Comparison of ENCODE assay signal across 9 mouse cellular contexts in the genomic region with DNA sequence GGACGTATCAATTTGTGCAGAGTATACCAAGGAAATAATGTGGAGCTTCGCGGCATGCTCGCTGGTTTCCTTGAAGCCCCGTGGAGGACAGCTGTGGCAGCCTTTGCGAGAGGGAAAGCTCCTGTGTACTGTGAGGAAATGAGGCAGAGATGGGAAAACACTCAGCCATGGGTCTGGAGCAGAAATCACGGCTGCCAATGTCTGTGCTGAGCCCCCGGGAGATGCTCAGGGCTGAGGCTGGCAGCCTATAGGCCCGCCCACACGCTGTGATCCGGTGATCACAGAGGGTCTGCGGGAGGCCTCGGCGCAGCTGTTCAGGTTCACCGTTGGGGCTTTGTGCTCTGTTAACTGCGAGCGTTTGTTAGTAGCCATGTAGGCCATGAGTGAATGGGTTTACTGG. TPM values are rescaled to one million over a fixed set of nuclear protein-coding genes. Genes with fewer than 3 reads are reported as not detected.
DNase-seq lines count a peak whose midpoint lies in the region; ATAC-seq and TF ChIP-seq lines count a peak whose summit lies in the region.
"Had no signal": no experiment of that assay in that cellular context is flagged by ENCODE, and none has a peak within 500 bp of the region (broad histone marks: within the 10 kb centered on the region; RNA-seq: fewer than 3 reads in every experiment).

No protein-coding gene starts in this region.

- H3K4me2 ChIP-seq in heart, postnatal 0 days (ENCODE audit: low read depth, low read length): peak overlapping the region; percentile 21; the same call in 1 of the 2 replicates
- peak overlapping the region; percentile 36 for H3K4me2 ChIP-seq in forebrain, embryonic 12.5 days
- H3K4me2 ChIP-seq in midbrain, embryonic 11.5 days: peak overlapping the region; percentile 35

- H3K36me3 ChIP-seq in heart, postnatal 0 days (replicated peaks; ENCODE audit: control insufficient read depth, insufficient read depth, low read length): no peaks in the 10 kb centered on the region
- no peaks in the 10 kb centered on the region for H3K36me3 ChIP-seq in forebrain, embryonic 12.5 days (replicated peaks)
- no peaks in the 10 kb centered on the region for H3K36me3 ChIP-seq in midbrain, embryonic 11.5 days (ENCODE audit: control insufficient read depth, insufficient read depth, low read length)

- TF ChIP-seq EP300 in heart, postnatal 0 days (IDR thresholded peaks at IDR 0.05; ENCODE audit: low read depth): no peak

- no peaks in the 10 kb centered on the region for H3K27me3 ChIP-seq in heart, postnatal 0 days (ENCODE audit: control insufficient read depth, insufficient read depth, low read length)
- H3K27me3 ChIP-seq in forebrain, embryonic 12.5 days: 0 out of 2 replicates have a peak, but pooled peaks cover 3% of the 10 kb centered on the region
- H3K27me3 ChIP-seq in midbrain, embryonic 11.5 days (ENCODE audit: control insufficient read depth, insufficient read depth, low read length): no peaks in the 10 kb centered on the region

- no peaks in the 10 kb centered on the region for H3K9me3 ChIP-seq in heart, postnatal 0 days (replicated peaks; ENCODE audit: control insufficient read depth, low read length)
- no peaks in the 10 kb centered on the region for H3K9me3 ChIP-seq in forebrain, embryonic 12.5 days
- H3K9me3 ChIP-seq in midbrain, embryonic 11.5 days (ENCODE audit: control insufficient read depth, low read length): no peaks in the 10 kb centered on the region

- H3K4me1 ChIP-seq in heart, postnatal 0 days (ENCODE audit: control insufficient read depth, insufficient read depth): no peaks in the 10 kb centered on the region
- peaks cover 14% of the 10 kb centered on the region for H3K4me1 ChIP-seq in forebrain, embryonic 12.5 days
- H3K4me1 ChIP-seq in midbrain, embryonic 11.5 days (ENCODE audit: control insufficient read depth, insufficient read depth, low read length): peaks cover 6% of the 10 kb centered on the region; the same call in 1 of the 2 replicates

- H3K27ac ChIP-seq in heart, postnatal 0 days (ENCODE audit: low read depth): no peak overlapping the region
- H3K27ac ChIP-seq in forebrain, embryonic 12.5 days: peak overlapping the region; percentile 76
- H3K27ac ChIP-seq in midbrain, embryonic 11.5 days (ENCODE audit: low read depth, low read length): 0 out of 2 replicates have a peak overlapping the region, but pooled peaks have one; percentile 44

- intact Hi-C loops in heart, postnatal 14 days (cut with DNase I): no loop called here

- DNase-seq in heart, postnatal 0 days (ENCODE audit: low spot score): no peak
- DNase-seq in heart, postnatal 14 days: no peak
- peak; percentile 23 to 39 for DNase-seq in cerebellum, postnatal 36 days
- DNase-seq in midbrain, embryonic 11.5 days (ENCODE audit: low spot score, missing footprints): peak; percentile 91
- no peak for DNase-seq in right cerebral cortex, postnatal 36 days (ENCODE audit: low spot score in 2 of 2)
- DNase-seq in lung, adult 18-20 months: no peak
- DNase-seq in Muller cell, postnatal 12 days (ENCODE audit: inconsistent ontology term): no peak

- H3K4me3 ChIP-seq in heart, postnatal 0 days (ENCODE audit: low read depth, low read length): no peak overlapping the region
- H3K4me3 ChIP-seq in forebrain, embryonic 12.5 days (replicated peaks): no peak overlapping the region
- no peak overlapping the region for H3K4me3 ChIP-seq in midbrain, embryonic 11.5 days (ENCODE audit: low read depth, low read length)
- H3K4me3 ChIP-seq: myocyte had no signal

- WGBS in heart, postnatal 0 days: 22% methylated on average over 17 of the region's 17 CpGs
- 8% methylated on average over 17 of the region's 17 CpGs for WGBS in forebrain, embryonic 12.5 days
- 11% methylated on average over 17 of the region's 17 CpGs for WGBS in midbrain, embryonic 11.5 days

- H3K9ac ChIP-seq in heart, postnatal 0 days (replicated peaks; ENCODE audit: low read depth, low read length): no peak overlapping the region
- H3K9ac ChIP-seq in forebrain, embryonic 12.5 days: peak overlapping the region; percentile 39; the same call in 1 of the 2 replicates
- 0 out of 2 replicates have a peak overlapping the region, but pooled peaks have one; percentile 16 for H3K9ac ChIP-seq in midbrain, embryonic 11.5 days (ENCODE audit: low read length)

- ATAC-seq in heart, postnatal 0 days (ENCODE audit: insufficient read depth, low read depth): no peak
- peak; percentile 93 for ATAC-seq in forebrain, embryonic 12.5 days (ENCODE audit: low FRiP score)
- peak; percentile 86 for ATAC-seq in midbrain, embryonic 11.5 days (ENCODE audit: low FRiP score)

- no peak for TF ChIP-seq CTCF in heart, postnatal 0 days (IDR thresholded peaks at IDR 0.05; ENCODE audit: low read depth)

RNA-seq across cellular contexts. Expression of a gene that starts 51.8 kb away (rescaled TPM):
- 6.0 and 17.8 TPM in 2 replicates for total RNA-seq in heart, postnatal 0 days (2014; rRNA removed; ENCODE audit: low replicate concordance)
- 15.7 and 16.1 TPM in 2 replicates for polyA plus RNA-seq in heart, postnatal 0 days (2015; fragmentation: Nextera tagmentation; extraction: Ambion mirVana)
- 1 to 10 TPM; 9.2 to 9.5 TPM for total RNA-seq in heart, postnatal 14 days (2021)
- 43.8 and 45.0 TPM in 2 replicates for polyA plus RNA-seq in forebrain, embryonic 12.5 days (2016; fragmentation: Nextera tagmentation; extraction: Ambion mirVana)
- polyA plus RNA-seq in midbrain, embryonic 11.5 days (2014; fragmentation: Nextera tagmentation; extraction: Ambion mirVana): 43.2 and 44.5 TPM in 2 replicates

RNA-seq across cellular contexts. Expression of a gene that starts 52.1 kb away (rescaled TPM):
- 51.3 and 56.6 TPM in 2 replicates for total RNA-seq in heart, postnatal 0 days (2014; rRNA removed; ENCODE audit: low replicate concordance)
- polyA plus RNA-seq in heart, postnatal 0 days (2015; fragmentation: Nextera tagmentation; extraction: Ambion mirVana): 43.8 and 54.8 TPM in 2 replicates
- total RNA-seq in heart, postnatal 14 days (2021): 10 to 100 TPM; 60.9 to 70.1 TPM
- 284 and 293 TPM in 2 replicates for polyA plus RNA-seq in forebrain, embryonic 12.5 days (2016; fragmentation: Nextera tagmentation; extraction: Ambion mirVana)
- polyA plus RNA-seq in midbrain, embryonic 11.5 days (2014; fragmentation: Nextera tagmentation; extraction: Ambion mirVana): 289 and 297 TPM in 2 replicates

Comparison
In these comparisons a context has a peak if more than half of its experiments do, and no peak if none do; other contexts are left out.
1. DNase-seq: peak in cerebellum, postnatal 36 days (2 of 2) and midbrain, embryonic 11.5 days (single experiment); none in heart, postnatal 0 days (single experiment), heart, postnatal 14 days (0 of 2), right cerebral cortex, postnatal 36 days (0 of 2), lung, adult 18-20 months (0 of 2) and Muller cell, postnatal 12 days (single experiment).
2. Peak in every context shown above with its lines, with median percentiles within 50 percentile points of each other: H3K4me2 ChIP-seq.